In the genomic region with DNA sequence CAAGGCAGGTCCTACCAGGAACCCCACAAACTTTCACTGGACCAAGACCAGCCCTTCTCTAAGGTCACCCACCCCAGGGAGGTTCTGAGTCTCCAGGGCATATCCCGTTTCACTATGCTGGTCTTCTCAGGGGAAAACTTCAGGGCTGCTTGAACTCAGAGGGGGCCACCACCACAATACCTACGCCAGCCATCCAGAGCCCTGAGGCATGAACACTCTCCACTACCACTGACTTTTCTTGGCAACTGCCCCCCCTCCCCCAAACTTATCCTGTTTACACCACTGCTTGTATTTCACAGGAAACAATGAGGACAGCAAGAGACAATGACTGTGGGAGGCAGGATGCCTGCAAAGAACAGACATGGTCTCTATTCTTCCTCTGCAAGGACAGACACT, we compare ENCODE assay signal across 8 mouse cellular contexts. TPM values are rescaled to one million over a fixed set of nuclear protein-coding genes. Genes with fewer than 3 reads are reported as not detected.
DNase-seq lines count a peak whose midpoint lies in the region; ATAC-seq and TF ChIP-seq lines count a peak whose summit lies in the region.
"Had no signal": no experiment of that assay in that cellular context is flagged by ENCODE, and none has a peak within 500 bp of the region (broad histone marks: within the 10 kb centered on the region; RNA-seq: fewer than 3 reads in every experiment).

No protein-coding gene starts in this region.

- H3K9me3 ChIP-seq in E14TG2a.4 (ENCODE audit: low read length), result no peaks in the 10 kb centered on the region
- no peaks in the 10 kb centered on the region for H3K9me3 ChIP-seq in limb, embryonic 12.5 days

- TF ChIP-seq CTCF in E14TG2a.4 (conservative IDR thresholded peaks at IDR 0.05; ENCODE audit: low read length), result no peak

- H3K4me1 ChIP-seq in E14TG2a.4 (replicated peaks; ENCODE audit: low read depth, low read length), result peaks cover 89% of the 10 kb centered on the region
- peaks cover 73% of the 10 kb centered on the region for H3K4me1 ChIP-seq in limb, embryonic 12.5 days (replicated peaks)

- peak; percentile 27 to 64 for DNase-seq in adrenal gland, postnatal 36 days
- peak; percentile 47 to 56 for DNase-seq in heart, postnatal 10 days
- DNase-seq in retina, embryonic 14.5 days (ENCODE audit: low spot score), result no peak
- DNase-seq in layer of hippocampus, adult 8-10 months (ENCODE audit: low spot score in 2 of 2), result no peak

- ATAC-seq in limb, embryonic 12.5 days (ENCODE audit: insufficient number of reproducible peaks, insufficient read depth, low FRiP score, low TSS enrichment, low read depth), result no peak

- TF ChIP-seq POLR2A in myocyte (IDR thresholded peaks at IDR 0.05; ENCODE audit: insufficient read length, low read depth), result no peak

- peak overlapping the region; percentile 73 for H3K4me3 ChIP-seq in E14TG2a.4 (replicated peaks; ENCODE audit: low read length)
- no peak overlapping the region for H3K4me3 ChIP-seq in limb, embryonic 12.5 days (replicated peaks)
- H3K4me3 ChIP-seq in myocyte, result no peak overlapping the region
- H3K4me3 ChIP-seq: erythroblast, embryonic 14.5 days had no signal

- H3ac ChIP-seq in myocyte (ENCODE audit: control insufficient read depth, insufficient read length), result no peak overlapping the region

- H3K27me3 ChIP-seq in E14TG2a.4 (ENCODE audit: insufficient read depth, low read length), result no peaks in the 10 kb centered on the region
- no peaks in the 10 kb centered on the region for H3K27me3 ChIP-seq in limb, embryonic 12.5 days
- H3K27me3 ChIP-seq in myocyte (ENCODE audit: control insufficient read depth, insufficient read depth, insufficient read length), result no peaks in the 10 kb centered on the region

- 44% methylated on average over 2 of the region's 2 CpGs for WGBS in limb, embryonic 12.5 days

- no peak overlapping the region for H3K4me2 ChIP-seq in limb, embryonic 12.5 days
- peak overlapping the region; percentile 85 for H3K4me2 ChIP-seq in myocyte (ENCODE audit: low read depth)

- no peaks in the 10 kb centered on the region for H3K36me3 ChIP-seq in E14TG2a.4 (ENCODE audit: insufficient read depth, low read length)
- no peaks in the 10 kb centered on the region for H3K36me3 ChIP-seq in limb, embryonic 12.5 days
- H3K36me3 ChIP-seq in myocyte (ENCODE audit: control insufficient read depth, insufficient read depth), result no peaks in the 10 kb centered on the region

- peak overlapping the region; percentile 64 for H3K27ac ChIP-seq in limb, embryonic 12.5 days

- H3K9ac ChIP-seq in limb, embryonic 12.5 days (replicated peaks), result no peak overlapping the region

- intact Hi-C loops in heart, postnatal 10 days (cut with DNase I), result no loop called here

- H3K79me2 ChIP-seq in myocyte (ENCODE audit: control insufficient read depth, insufficient read depth), result peaks cover 71% of the 10 kb centered on the region

TF ChIP-seq in myocyte, 11 proteins besides CTCF, POLR2A, EP300 and RAD21:
- TF ChIP-seq USF1 (IDR thresholded peaks at IDR 0.05; ENCODE audit: low read depth), result no peak
- no peak for TF ChIP-seq MYOD1 (IDR thresholded peaks at IDR 0.05; ENCODE audit: control insufficient read depth in 1 of 3, insufficient read length in 2 of 3, low read depth in 2 of 3)
- TF ChIP-seq REST (IDR thresholded peaks at IDR 0.05; ENCODE audit: insufficient read depth, insufficient read length), result no peak
- no peak for TF ChIP-seq TCF3 (IDR thresholded peaks at IDR 0.05; ENCODE audit: insufficient read length, low read depth)
- no peak for TF ChIP-seq CEBPB (IDR thresholded peaks at IDR 0.05; ENCODE audit: insufficient read depth, poor library complexity, severe bottlenecking)
- no peak for TF ChIP-seq POLR2AphosphoS2 (IDR thresholded peaks at IDR 0.05; ENCODE audit: insufficient read length, low read depth)

RNA-seq across cellular contexts. Expression of a gene that starts 7.6 kb away (rescaled TPM):
- 10 to 100 TPM; 31.5 to 37.3 TPM for total RNA-seq in adrenal gland, postnatal 36 days (2021)
- total RNA-seq in heart, postnatal 10 days (2021), result 10 to 100 TPM; 28.1 to 30.4 TPM
- polyA plus RNA-seq in limb, embryonic 12.5 days (2016; fragmentation: Nextera tagmentation; extraction: Ambion mirVana), result 68.4 and 70.1 TPM in 2 replicates
- 90.6 TPM for polyA plus RNA-seq in myocyte (2012; fragmentation: generic; extraction: Trizol)
- 10 to 100 TPM; 33.0 to 45.1 (median 38.3) TPM for total RNA-seq in layer of hippocampus, adult 8-10 months (2022)

RNA-seq across cellular contexts. Expression of a gene that starts 54.6 kb away (rescaled TPM):
- 100 to 1,000 TPM; 115 to 121 TPM for total RNA-seq in adrenal gland, postnatal 36 days (2021)
- total RNA-seq in heart, postnatal 10 days (2021), result 10 to 100 TPM; 16.1 to 32.2 TPM
- polyA plus RNA-seq in limb, embryonic 12.5 days (2016; fragmentation: Nextera tagmentation; extraction: Ambion mirVana), result 35.3 and 39.4 TPM in 2 replicates
- 1.8 TPM for polyA plus RNA-seq in myocyte (2012; fragmentation: generic; extraction: Trizol)
- 100 to 1,000 TPM; 135 to 159 (median 145) TPM for total RNA-seq in layer of hippocampus, adult 8-10 months (2022)

Comparison
In these comparisons a context has a peak if more than half of its experiments do, and no peak if none do; other contexts are left out.
1. DNase-seq: peak in adrenal gland, postnatal 36 days (2 of 2) and heart, postnatal 10 days (2 of 2); none in retina, embryonic 14.5 days (single experiment) and layer of hippocampus, adult 8-10 months (0 of 2).